Mouse (Mus musculus) neural tube, embryonic 12.5 days (tissue): Measurements from ENCODE around the gene Il15ra. TPM values are rescaled to one million over a fixed set of nuclear protein-coding genes. Genes with fewer than 3 reads are reported as not detected.

ENCODE experiments used
- ATAC-seq: fragments of 200-750 bp; cut with Nextera tagmentation; 2 replicates; pipeline ENCODE4 v1.8.0; 2017; ENCODE audit warnings: low read depth, mild to moderate bottlenecking, moderate TSS enrichment, moderate library complexity; ENCODE audit not compliant: low FRiP score
- H3K27ac ChIP-seq: fragments of 300-500 bp; sonication (generic); 2 replicates; pipeline ENCODE4 v1.5.1; 2016
- H3K27me3 ChIP-seq: fragments of 300-500 bp; sonication (generic); replicated peaks from 2 replicates; pipeline ENCODE4 v1.6.1; 2016; ENCODE audit warnings: mild to moderate bottlenecking
- H3K36me3 ChIP-seq: fragments of 300-500 bp; sonication (generic); 2 replicates; pipeline ENCODE4 v1.6.1; 2016; ENCODE audit warnings: mild to moderate bottlenecking
- H3K4me1 ChIP-seq: fragments of 300-500 bp; sonication (generic); 2 replicates; pipeline ENCODE4 v1.6.1; 2016
- H3K4me2 ChIP-seq: fragments of 300-500 bp; sonication (generic); replicated peaks from 2 replicates; pipeline ENCODE4 v1.6.1; 2016; ENCODE audit warnings: mild to moderate bottlenecking
- H3K4me3 ChIP-seq: fragments of 300-500 bp; sonication (generic); 2 replicates; pipeline ENCODE4 v1.5.1; 2016
- H3K9ac ChIP-seq: fragments of 300-500 bp; sonication (generic); 2 replicates; pipeline ENCODE4 v1.6.1; 2016; ENCODE audit warnings: mild to moderate bottlenecking
- H3K9me3 ChIP-seq: fragments of 300-500 bp; sonication (generic); 2 replicates; pipeline ENCODE4 v1.6.1; 2016; ENCODE audit warnings: mild to moderate bottlenecking
- WGBS: fragments of 180-500 bp; shearing (Covaris S2); methylation state at CpG from one replicate; pipeline ENCODE4 v1.1.7; 2016; 5-methylcytosine and 5-hydroxymethylcytosine counted together
- polyA plus RNA-seq: library from polyadenylated mRNA; unstranded; fragments of >200 nt; fragmentation: Nextera tagmentation; extraction: Ambion mirVana; gene quantifications from 2 replicates; pipeline ENCODE4 v1.2.1, GENCODE M21; 2016

The Il15ra gene
- polyA plus RNA-seq, 1 experiment from 2014 or later, result 1.1 TPM

DNA sequence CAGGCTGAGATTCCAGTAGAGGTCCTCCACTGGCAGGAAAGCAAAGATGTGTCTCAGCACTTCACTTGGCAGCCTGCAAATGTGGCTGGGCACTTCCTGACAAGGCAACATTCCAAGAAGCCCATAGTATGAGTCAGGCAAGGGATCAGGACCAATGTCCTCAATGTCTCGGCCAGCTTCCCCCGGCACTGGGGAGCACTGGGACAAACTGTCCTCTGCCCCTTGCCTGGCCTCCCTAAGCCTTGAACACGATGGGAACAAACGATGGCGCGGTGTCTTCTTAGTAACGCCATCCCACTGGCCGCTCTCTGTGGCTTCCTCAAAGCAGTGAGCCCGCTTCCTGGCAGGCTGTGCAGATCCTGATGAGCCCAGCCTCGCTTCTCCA is 62.1 kb downstream of the Il15ra start:
- no peak overlapping the region for H3K4me2 ChIP-seq
- no peak for ATAC-seq
- H3K36me3 ChIP-seq, result peaks cover 60% of the 10 kb centered on the region

DNA sequence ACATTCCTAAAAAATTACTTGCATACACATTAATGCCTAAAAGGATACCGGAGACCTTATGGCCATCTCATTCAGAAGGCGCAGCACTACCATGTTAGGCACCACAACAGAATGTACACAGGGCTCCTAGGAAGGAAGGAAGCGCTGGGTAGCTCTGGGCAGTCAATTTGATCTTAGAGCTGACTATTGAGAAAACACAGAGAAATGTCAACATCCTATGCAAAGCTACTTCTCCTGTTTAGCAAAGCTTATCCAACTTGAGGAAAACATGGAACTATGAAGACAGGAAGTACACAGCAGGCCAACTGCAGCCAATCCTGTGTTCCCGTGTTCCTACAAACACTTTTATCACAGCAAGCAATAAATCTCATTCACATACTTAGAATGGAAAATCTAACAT is 66.6 kb downstream of the Il15ra start:
- H3K4me2 ChIP-seq, result no peak overlapping the region
- H3K9ac ChIP-seq, result no peak overlapping the region
- H3K4me3 ChIP-seq, result no peak overlapping the region
- peaks cover 19% of the 10 kb centered on the region; the same call in 1 of the 2 replicates for H3K36me3 ChIP-seq
- 91% methylated on average over 4 of the region's 4 CpGs for WGBS
- H3K27me3 ChIP-seq, result no peaks in the 10 kb centered on the region
- no peak for ATAC-seq
- H3K27ac ChIP-seq, result no peak overlapping the region
- peaks cover 9% of the 10 kb centered on the region for H3K4me1 ChIP-seq
- no peaks in the 10 kb centered on the region for H3K9me3 ChIP-seq

More for the DNA sequence above, 62.1 kb downstream of the Il15ra start:
- Histone ChIP-seq H3K9ac (no peak overlapping the region), H3K4me3 (no peak overlapping the region), H3K27ac (no peak overlapping the region), H3K27me3 (no peaks in the 10 kb centered on the region), H3K9me3 (no peaks in the 10 kb centered on the region), H3K4me1 (no peaks in the 10 kb centered on the region)
- WGBS, result 92% methylated on average over 10 of the region's 10 CpGs

DNA sequence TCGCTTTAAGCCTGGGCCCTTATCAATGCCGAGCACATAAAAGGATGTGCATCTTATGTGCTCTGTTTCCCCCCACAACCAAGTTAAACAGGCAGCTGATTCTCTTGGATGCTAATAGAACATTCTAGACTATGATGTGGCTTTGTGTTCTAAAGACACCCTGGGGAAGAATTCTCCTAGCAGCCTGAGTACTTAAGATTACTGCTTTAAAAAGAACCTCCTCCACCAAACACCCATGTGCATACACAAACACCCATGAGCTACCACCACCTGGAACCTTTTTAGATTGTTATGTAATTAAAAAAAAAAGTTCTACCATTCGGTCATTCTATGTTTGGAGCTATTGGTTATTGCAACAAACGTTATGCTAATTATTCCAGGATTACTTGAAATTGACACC is 67.3 kb downstream of the Il15ra start:
- H3K9me3 ChIP-seq, result no peaks in the 10 kb centered on the region
- H3K36me3 ChIP-seq, result peaks cover 12% of the 10 kb centered on the region; the same call in 1 of the 2 replicates
- peaks cover 10% of the 10 kb centered on the region for H3K4me1 ChIP-seq
- no peak overlapping the region for H3K9ac ChIP-seq
- H3K4me3 ChIP-seq, result no peak overlapping the region
- 88% methylated on average over 4 of the region's 4 CpGs for WGBS
- H3K4me2 ChIP-seq, result no peak overlapping the region
- no peak overlapping the region for H3K27ac ChIP-seq
- ATAC-seq, result no peak
- H3K27me3 ChIP-seq, result no peaks in the 10 kb centered on the region

DNA sequence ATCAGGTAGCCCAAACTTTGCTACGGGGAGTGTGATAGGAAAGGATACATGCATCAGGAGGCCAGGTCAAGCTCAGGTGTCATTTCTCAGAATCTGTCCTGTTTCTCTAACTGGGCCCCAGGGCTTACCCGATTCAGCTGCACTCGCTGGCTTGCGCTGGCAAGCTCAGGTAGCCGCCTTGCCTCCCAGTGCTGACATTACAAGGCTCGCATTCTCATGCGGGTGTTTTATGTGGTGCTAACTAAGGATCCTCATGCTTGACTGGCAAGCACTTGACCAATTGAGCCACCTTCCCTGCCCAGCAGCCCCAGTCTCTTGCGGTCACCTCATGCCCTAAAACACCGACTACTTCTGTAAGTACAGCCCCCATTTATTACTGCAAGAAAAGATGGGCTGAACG is 69.3 kb downstream of the Il15ra start:
- Histone ChIP-seq H3K4me1 (peaks cover 16% of the 10 kb centered on the region), H3K9me3 (no peaks in the 10 kb centered on the region), H3K27me3 (no peaks in the 10 kb centered on the region), H3K9ac (no peak overlapping the region), H3K4me2 (no peak overlapping the region), H3K4me3 (no peak overlapping the region), H3K36me3 (peaks cover under 1% of the 10 kb centered on the region; the same call in 1 of the 2 replicates), H3K27ac (no peak overlapping the region)
- 87% methylated on average over 10 of the region's 10 CpGs for WGBS
- ATAC-seq, result no peak

DNA sequence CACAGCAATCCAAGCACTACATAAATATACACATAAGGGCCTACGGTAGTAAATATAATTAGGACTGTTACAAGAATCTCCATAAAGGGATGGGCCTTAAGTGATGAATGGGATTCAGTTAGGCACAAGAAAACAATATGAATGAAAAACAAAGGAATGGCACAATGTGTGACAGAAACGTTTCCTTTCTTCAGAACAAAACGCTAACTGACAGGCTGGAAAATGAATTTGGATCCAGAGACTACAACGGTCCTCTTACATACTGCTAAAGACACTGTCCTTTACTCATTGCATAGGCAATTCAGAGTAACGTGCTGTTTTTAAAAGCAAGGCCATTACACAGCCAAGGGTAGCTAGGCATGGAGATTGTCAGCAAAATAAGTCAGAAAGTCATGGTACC is 70.0 kb downstream of the Il15ra start:
- Histone ChIP-seq H3K4me1 (peaks cover 23% of the 10 kb centered on the region), H3K36me3 (peaks cover 6% of the 10 kb centered on the region; the same call in 1 of the 2 replicates), H3K4me3 (no peak overlapping the region), H3K27ac (no peak overlapping the region), H3K9ac (no peak overlapping the region), H3K4me2 (no peak overlapping the region), H3K27me3 (no peaks in the 10 kb centered on the region), H3K9me3 (no peaks in the 10 kb centered on the region)
- no peak for ATAC-seq
- WGBS, result 79% methylated on average over 5 of the region's 5 CpGs

DNA sequence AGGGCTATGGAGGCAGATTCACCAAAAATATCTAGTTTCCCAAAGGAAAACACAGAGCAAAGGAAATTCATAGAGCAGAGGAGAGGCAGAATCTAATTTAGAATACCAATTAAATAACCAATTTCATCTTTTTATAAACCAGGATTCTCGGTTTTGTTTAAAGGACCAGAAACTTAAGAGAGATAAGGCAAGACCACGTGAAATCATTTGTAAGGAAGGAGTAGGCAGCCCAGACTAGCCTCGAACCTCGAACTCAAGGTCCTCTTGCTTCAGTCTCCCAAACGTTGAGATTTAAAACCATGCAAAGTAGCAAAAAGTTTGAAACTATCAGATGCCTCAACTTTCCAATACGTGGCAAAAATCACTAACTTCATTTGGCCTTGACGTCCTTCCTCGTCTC is 71.3 kb downstream of the Il15ra start:
- Histone ChIP-seq H3K36me3 (peaks cover 18% of the 10 kb centered on the region), H3K4me1 (peaks cover 25% of the 10 kb centered on the region), H3K4me2 (peak overlapping the region; percentile 76), H3K9me3 (no peaks in the 10 kb centered on the region), H3K4me3 (peak overlapping the region; percentile 85), H3K9ac (peak overlapping the region; percentile 77; the same call in 1 of the 2 replicates), H3K27ac (no peak overlapping the region), H3K27me3 (no peaks in the 10 kb centered on the region)
- no peak for ATAC-seq
- WGBS, result 54% methylated on average over 8 of the region's 8 CpGs

DNA sequence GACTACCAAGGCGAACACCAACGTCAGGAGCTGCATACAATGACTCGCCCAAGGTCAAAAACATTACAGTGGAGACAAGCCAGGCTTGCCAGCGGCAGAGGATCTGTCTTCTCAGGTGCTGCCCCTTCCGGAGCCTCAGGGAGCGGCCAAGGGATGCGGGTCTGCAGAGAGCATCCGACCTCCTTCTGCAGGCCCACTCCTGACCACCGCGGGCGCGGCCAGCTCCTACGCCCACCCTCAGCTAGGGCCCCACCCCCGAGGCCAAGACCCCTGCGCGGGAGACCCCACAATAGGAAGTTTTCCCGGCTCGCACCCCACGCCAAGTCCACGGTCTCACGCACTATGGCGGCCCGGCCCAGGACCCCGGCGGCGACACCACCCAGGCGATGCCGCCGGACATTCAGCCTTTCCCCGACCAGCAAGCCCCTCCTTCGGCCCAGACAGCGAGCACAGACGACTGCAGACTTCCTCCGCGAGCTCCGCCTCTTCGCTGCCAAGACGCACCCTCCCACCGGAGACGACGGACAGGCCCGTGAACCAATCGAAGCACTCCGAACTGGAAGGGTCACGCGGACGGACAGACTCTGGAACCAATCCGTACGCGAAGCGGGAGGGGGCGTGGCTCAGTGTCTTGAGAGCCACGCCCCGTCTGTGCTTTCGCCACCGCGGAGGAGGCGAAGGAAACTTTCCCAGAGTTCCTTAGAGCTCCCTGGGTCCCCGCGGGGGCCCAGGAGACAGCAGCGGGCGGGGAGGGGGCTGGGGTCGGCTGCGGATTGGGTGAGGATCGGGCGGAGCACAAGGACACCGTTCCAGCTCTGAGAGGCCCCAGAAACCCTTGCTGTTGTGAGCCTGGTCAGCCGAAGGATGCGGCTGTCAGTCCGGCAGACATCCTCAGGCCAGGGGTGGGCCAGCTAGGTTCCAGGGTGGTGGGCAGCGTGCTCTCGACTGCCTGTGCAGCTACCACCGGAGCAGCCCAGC is 72.3 kb downstream of the Il15ra start, which contains the start of the genes Fbh1 and Ankrd16:
Gene Fbh1 (minus strand): TSS at position 492 of the 978 bp plus-strand sequence.
Gene Ankrd16 (plus strand): TSS at position 786 of the 978 bp plus-strand sequence.
- H3K27ac ChIP-seq, result peak within 1 kb of the TSS; percentile 87
- H3K9ac ChIP-seq, result peak within 1 kb of the TSS; percentile 77
- no peaks in the 10 kb centered on the region for H3K27me3 ChIP-seq
- H3K4me2 ChIP-seq, result peak within 1 kb of the TSS; percentile 87
- H3K36me3 ChIP-seq, result peaks cover 28% of the 10 kb centered on the region
- peaks cover 25% of the 10 kb centered on the region for H3K4me1 ChIP-seq
- peak within 1 kb of the TSS; percentile 85 for H3K4me3 ChIP-seq
- ATAC-seq, result peak; percentile 97
- H3K9me3 ChIP-seq, result no peaks in the 10 kb centered on the region
- WGBS, result under 1% methylated on average over 73 of the region's 73 CpGs

DNA sequence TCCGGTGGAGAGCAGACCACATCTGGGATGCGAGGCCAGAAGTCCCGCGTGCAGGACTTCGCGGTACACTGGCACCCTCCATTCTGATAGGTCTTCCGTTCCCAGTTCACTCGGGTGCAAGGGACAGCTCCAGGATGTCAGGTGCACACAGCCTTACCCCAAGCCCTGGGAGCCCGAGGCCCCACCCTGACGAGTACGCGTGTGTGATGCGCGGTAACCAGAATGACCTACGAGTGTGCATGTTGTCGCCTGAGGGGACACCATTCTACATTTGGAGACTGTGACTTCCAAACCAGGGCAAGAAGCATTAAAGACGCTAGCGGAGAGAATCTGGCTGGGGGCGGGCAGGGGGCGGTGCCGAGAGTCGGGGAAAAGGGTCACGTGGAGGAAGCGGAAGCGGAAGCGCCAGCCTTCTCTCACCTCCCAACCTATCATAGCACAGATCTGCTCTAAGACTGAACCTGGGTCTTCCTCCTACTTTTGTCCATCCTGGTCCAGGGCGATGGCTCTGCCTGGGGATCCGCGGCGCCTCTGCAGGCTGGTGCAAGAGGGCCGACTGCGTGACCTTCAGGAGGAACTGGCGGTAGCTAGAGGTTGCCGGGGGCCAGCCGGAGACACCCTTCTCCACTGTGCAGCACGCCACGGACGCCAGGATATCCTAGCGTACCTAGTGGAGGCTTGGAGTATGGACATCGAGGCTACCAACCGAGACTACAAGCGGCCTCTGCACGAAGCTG is 73.2 kb downstream of the Il15ra start:
- peak overlapping the region; percentile 87 for H3K27ac ChIP-seq
- H3K4me3 ChIP-seq, result peak overlapping the region; percentile 85
- peak overlapping the region; percentile 87 for H3K4me2 ChIP-seq
- H3K9ac ChIP-seq, result peak overlapping the region; percentile 62
- under 1% methylated on average over 43 of the region's 43 CpGs for WGBS
- peaks cover 37% of the 10 kb centered on the region for H3K36me3 ChIP-seq
- peak; percentile 90 for ATAC-seq
- H3K9me3 ChIP-seq, result no peaks in the 10 kb centered on the region
- H3K27me3 ChIP-seq, result no peaks in the 10 kb centered on the region
- H3K4me1 ChIP-seq, result peaks cover 25% of the 10 kb centered on the region

Other genes starting within 250 kb of the Il15ra start
- 21.2 and 21.5 TPM in 2 replicates for gene Pfkfb3, start 151.2 kb upstream of the Il15ra start, polyA plus RNA-seq
- 167 and 168 TPM in 2 replicates for gene Rbm17, start 101.1 kb upstream of the Il15ra start, polyA plus RNA-seq
- gene Gm17490, start 79.0 kb upstream of the Il15ra start, polyA plus RNA-seq, result not detected in 2 replicates
- gene Il2ra, start 62.5 kb upstream of the Il15ra start, polyA plus RNA-seq, result not detected in 2 replicates
- 139 and 150 TPM in 2 replicates for gene Fbh1, start 72.3 kb downstream of the Il15ra start, polyA plus RNA-seq
- gene Ankrd16, start 72.6 kb downstream of the Il15ra start, polyA plus RNA-seq, result 52.9 and 61.4 TPM in 2 replicates